Mouse (Mus musculus) adrenal gland, postnatal 0 days (tissue): ENCODE results near the gene Lamb3. TPM values are rescaled to one million over a fixed set of nuclear protein-coding genes. Genes with fewer than 3 reads are reported as not detected.

Experiments used
- polyA plus RNA-seq: library from polyadenylated mRNA; unstranded; fragments of >200 nt; fragmentation: Nextera tagmentation; extraction: Ambion mirVana; gene quantifications from 2 replicates; pipeline ENCODE4 v1.2.1, GENCODE M21; 2015

Lamb3 gene
- polyA plus RNA-seq: 1.3 and 1.6 TPM in 2 replicates

GRCm38 (mm10) chr1:193207503-193207902, at the start of gene Lamb3:
Gene Lamb3 (plus strand): TSS chr1:193207699.

GRCm38 (mm10) chr1:193167746-193168145, 39.8 kb upstream of the Lamb3 start, which contains the start of gene A130010J15Rik:
Gene A130010J15Rik (plus strand): TSS chr1:193168046.

GRCm38 (mm10) chr1:193201383-193201778, 6.1 kb upstream of the Lamb3 start, which contains the start of gene Traf3ip3:
Gene Traf3ip3 (minus strand): TSS chr1:193201703.

GRCm38 (mm10) chr1:193263955-193264598, 56.6 kb downstream of the Lamb3 start, which contains the start of gene Hsd11b1:
Gene Hsd11b1 (minus strand): TSS chr1:193264075.

GRCm38 (mm10) chr1:193272916-193273601, 65.6 kb downstream of the Lamb3 start, which contains the start of gene G0s2:
Gene G0s2 (minus strand): TSS chr1:193273217.

GRCm38 (mm10) chr1:193370096-193370495, 162.6 kb downstream of the Lamb3 start, which contains the start of gene Camk1g:
Gene Camk1g (minus strand): TSS chr1:193370298.

Other genes with a start within 250 kb of the Lamb3 start
- gene Syt14, start 171.9 kb upstream of the Lamb3 start, polyA plus RNA-seq: 1.2 and 1.4 TPM in 2 replicates
- gene Diexf, start 77.4 kb upstream of the Lamb3 start, polyA plus RNA-seq: 2.7 and 2.9 TPM in 2 replicates
- 0.91 and 1.0 TPM in 2 replicates for gene Irf6, start 54.6 kb upstream of the Lamb3 start, polyA plus RNA-seq
- gene A130010J15Rik, start 39.7 kb upstream of the Lamb3 start, polyA plus RNA-seq: 6.1 and 7.3 TPM in 2 replicates
- 1.4 and 2.1 TPM in 2 replicates for gene Traf3ip3, start 6.0 kb upstream of the Lamb3 start, polyA plus RNA-seq
- 25.3 and 26.1 TPM in 2 replicates for gene Hsd11b1, start 56.4 kb downstream of the Lamb3 start, polyA plus RNA-seq
- 90.4 and 120 TPM in 2 replicates for gene G0s2, start 65.5 kb downstream of the Lamb3 start, polyA plus RNA-seq
- gene Camk1g, start 162.6 kb downstream of the Lamb3 start, polyA plus RNA-seq: 2.5 and 4.4 TPM in 2 replicates